9 mouse cellular contexts compared by ENCODE assay signal in the genomic region with DNA sequence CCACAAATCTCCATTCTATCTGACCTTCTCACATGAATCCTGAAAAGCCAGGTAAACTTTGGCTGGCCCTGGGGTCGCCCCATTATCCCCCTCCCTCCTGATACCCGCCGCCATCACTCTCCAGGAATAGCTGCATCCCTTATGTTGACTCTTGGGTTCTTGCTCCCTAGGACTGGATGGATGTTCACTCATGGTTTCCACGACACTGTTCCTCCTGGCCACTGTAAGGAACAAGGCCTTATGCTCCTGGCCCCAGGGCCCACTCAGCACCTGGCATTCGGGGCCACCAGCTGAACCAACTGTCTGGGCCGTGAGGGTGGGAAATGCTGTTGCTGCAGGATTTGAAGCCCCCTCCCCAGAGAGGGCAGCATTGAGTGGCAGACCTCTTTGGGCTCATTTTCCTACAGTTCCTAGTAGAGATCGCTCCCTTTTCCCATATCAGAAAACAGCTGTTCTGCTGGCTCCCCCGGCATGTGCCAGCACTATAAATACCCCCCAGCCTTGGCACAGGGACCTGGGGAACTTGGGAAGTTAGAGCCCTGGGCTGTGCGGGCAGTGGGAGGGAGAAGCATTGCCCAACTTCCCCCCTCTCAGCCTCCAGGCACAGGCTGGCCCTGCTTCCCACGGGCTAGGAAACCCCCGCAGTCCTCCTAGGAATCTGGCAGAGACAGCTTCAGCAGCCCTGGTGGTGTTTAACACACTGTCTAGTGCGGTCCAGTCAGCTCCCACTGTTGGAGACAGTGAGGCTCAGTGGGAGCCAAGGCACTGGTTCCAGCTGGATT.
DNase-seq lines count a peak whose midpoint lies in the region; ATAC-seq lines count a peak whose summit lies in the region.
"Had no signal": no experiment of that assay in that cellular context is flagged by ENCODE, and none has a peak within 500 bp of the region (broad histone marks: within the 10 kb centered on the region; RNA-seq: fewer than 3 reads in every experiment).

No protein-coding gene starts in this region.

- H3K4me3 ChIP-seq in embryonic facial prominence, embryonic 10.5 days = no peak overlapping the region
- H3K4me3 ChIP-seq: liver, embryonic 15.5 days had no signal

- no peak for ATAC-seq in megakaryocyte-erythroid progenitor cell, adult 5-6 weeks (replicated peaks; ENCODE audit: low FRiP score, low TSS enrichment, poor library complexity, severe bottlenecking)
- ATAC-seq in monocyte, adult 5-6 weeks (replicated peaks; ENCODE audit: insufficient number of reproducible peaks, low FRiP score, low TSS enrichment, poor library complexity, severe bottlenecking) = no peak

- DNase-seq in adrenal gland, adult 2 months = peak; percentile 36
- DNase-seq in adrenal gland, adult 18-20 months (ENCODE audit: low spot score in 2 of 2) = no peak
- DNase-seq in embryonic facial prominence, embryonic 10.5 days (ENCODE audit: low spot score) = no peak
- DNase-seq in heart, adult 9 months (ENCODE audit: low spot score in 2 of 2) = peak; percentile 80 to 81
- peak; percentile 76 to 81 for DNase-seq in layer of hippocampus, postnatal 36 days
- DNase-seq in ovary, postnatal 14 days (ENCODE audit: low spot score) = peak; percentile 34

- 73% methylated on average over 12 of the region's 12 CpGs for WGBS in embryonic facial prominence, embryonic 10.5 days

- peak overlapping the region; percentile 60 for H3K27ac ChIP-seq in embryonic facial prominence, embryonic 10.5 days (replicated peaks)
- H3K27ac ChIP-seq: liver, embryonic 15.5 days had no signal

- peaks cover 47% of the 10 kb centered on the region for H3K4me1 ChIP-seq in embryonic facial prominence, embryonic 10.5 days
- H3K4me1 ChIP-seq: liver, embryonic 15.5 days had no signal

- no peaks in the 10 kb centered on the region for H3K9me3 ChIP-seq in embryonic facial prominence, embryonic 10.5 days
- H3K9me3 ChIP-seq: liver, embryonic 15.5 days had no signal

- no peaks in the 10 kb centered on the region; the same call in 1 of the 2 replicates for H3K27me3 ChIP-seq in embryonic facial prominence, embryonic 10.5 days (replicated peaks; ENCODE audit: low read depth, poor library complexity, severe bottlenecking)
- H3K27me3 ChIP-seq: liver, embryonic 15.5 days had no signal

- no peaks in the 10 kb centered on the region for H3K36me3 ChIP-seq in embryonic facial prominence, embryonic 10.5 days (replicated peaks)
- H3K36me3 ChIP-seq: liver, embryonic 15.5 days had no signal

Comparison
In these comparisons a context has a peak if more than half of its experiments do, and no peak if none do; other contexts are left out.
1. DNase-seq: peak in adrenal gland, adult 2 months (single experiment), heart, adult 9 months (2 of 2), layer of hippocampus, postnatal 36 days (2 of 2) and ovary, postnatal 14 days (single experiment); none in adrenal gland, adult 18-20 months (0 of 2) and embryonic facial prominence, embryonic 10.5 days (single experiment).